Mouse (Mus musculus): ENCODE measurements at regions not wholly inside any gene's neighbourhood (a gene's known extent, or its start where the extent isn't known, plus 50 kb on each side); places are given as distances from the start of the nearest gene placed in this dataset.

- DNase-seq: no peak
Observed at GRCm38 (mm10) chr10:118629360-118630040, 188.7 kb downstream of the Ifng start.

- DNase-seq: no peak
Observed at GRCm38 (mm10) chr10:118631786-118632185, 190.9 kb downstream of the Ifng start.

- no peak for DNase-seq
Observed at GRCm38 (mm10) chr10:118632187-118632586, 191.3 kb downstream of the Ifng start.

DNA sequence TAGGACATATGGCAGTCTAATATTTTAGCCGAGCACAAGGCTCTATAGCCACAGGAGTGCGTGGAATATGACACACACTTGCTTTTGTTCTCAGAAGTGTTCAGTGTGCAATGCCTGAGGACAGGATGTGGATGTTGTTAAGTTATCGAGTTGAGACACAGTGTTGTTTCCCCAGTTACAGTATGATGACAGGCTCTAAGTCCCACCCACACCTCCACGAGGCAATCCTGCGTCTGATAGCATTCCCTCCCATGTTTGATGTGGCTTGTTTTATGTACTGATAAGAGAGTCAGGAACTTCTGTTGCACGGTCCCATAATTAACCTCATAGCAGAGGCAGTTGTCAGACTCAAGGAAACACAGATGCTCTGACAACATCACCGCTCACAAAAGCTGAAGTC lies 192.6 kb downstream of the Ifng start:
- DNase-seq: no peak

GRCm38 (mm10) chr10:118639097-118639496 lies 198.3 kb downstream of the Ifng start:
- no peak for DNase-seq

DNA sequence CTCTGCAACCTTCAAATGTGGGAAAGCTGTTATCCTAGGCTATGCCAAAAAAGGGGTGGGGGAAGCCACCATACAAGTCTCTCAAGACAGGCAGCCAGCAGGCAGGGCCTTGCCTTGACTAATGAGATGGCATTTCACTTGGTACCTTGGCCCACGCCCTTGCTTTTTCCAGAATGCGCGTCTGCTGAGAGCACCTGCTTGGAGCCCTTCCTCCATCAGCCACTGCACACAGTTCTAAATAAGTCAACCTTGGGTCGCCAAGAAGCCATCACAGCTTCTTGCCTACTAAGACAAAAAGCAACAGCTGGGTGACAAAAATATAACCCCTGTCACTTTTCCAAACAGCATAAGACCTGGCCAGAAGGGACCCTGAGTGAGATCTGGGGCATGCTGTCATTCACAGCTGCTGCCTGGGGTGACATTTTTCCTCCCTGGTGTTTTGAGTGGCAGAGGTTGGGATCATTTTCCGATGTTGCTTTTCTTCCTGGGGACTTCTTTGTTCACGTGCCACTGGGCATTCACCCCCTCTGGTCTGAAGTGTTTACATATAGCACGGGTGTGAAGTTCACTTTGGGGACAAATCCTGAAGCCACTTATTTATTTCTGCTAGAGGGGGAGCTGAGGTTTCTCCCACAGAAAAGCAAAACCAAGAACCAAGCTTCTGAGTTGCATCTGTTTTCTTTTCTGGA lies 199.4 kb downstream of the Ifng start:
- DNase-seq: no peak

GRCm38 (mm10) chr10:118640810-118641427 lies 200.1 kb downstream of the Ifng start:
- DNase-seq: no peak

DNA sequence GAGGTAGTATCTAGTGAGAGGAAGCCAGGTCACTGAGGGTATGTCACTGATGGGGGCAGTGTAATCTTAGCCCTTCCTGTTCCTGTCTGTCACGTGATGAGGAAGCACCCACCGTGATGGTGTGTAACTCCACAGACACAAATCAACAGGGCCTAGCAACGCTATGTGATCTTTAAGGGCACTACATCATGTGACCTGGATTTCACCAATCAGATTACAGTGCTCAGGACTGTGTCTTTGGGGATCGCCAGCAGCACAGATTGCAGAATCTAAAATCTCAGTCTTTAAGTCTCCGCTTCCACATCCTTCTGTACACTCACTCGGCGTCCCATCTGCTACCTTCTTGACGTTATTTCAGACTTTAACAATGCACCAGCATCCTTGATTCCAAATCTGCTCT lies 202.8 kb downstream of the Ifng start:
- DNase-seq: no peak

DNA sequence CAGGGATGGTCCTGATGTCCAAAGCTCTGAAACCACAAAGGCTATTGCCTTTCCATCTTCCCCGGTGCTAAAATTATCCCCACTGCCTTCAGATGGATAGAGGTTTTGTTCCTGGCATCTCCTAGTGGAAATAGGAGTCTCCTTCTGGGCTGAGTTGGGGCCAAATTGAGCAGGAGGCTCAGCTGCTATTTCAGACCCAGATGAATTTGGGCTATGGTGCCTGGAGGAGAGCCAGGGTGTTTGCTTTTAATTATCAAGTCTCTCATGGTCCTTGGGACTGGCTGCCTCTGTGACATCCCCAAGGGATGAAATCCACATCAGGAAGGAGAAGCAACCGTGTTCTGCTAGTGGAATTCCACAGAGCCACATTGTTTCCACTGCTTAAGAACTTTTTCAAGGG lies 207.3 kb downstream of the Ifng start:
- DNase-seq: no peak

- DNase-seq: no peak
Observed at GRCm38 (mm10) chr10:118656561-118656960, 213.4 kb downstream of the Dyrk2 start.

DNA sequence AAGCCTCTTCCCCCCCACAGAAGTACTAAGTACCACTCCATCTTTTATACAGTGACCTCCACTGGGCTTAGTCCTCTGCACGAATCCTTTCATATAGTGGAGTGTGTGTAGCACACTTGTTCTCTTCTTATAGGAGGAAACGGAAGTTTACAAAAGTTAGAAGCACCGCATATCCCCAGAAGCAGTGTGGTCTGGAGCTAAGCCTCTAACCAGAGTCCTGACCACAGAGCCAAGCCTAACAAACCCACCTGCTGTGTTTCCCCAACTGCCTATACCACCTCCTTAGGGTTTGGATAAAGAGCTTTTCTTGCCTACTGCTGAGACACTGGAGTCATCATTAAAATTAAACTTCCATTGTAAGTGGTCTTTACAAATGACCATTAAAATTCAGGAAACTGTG lies 204.0 kb downstream of the Dyrk2 start:
- no peak for DNase-seq

DNA sequence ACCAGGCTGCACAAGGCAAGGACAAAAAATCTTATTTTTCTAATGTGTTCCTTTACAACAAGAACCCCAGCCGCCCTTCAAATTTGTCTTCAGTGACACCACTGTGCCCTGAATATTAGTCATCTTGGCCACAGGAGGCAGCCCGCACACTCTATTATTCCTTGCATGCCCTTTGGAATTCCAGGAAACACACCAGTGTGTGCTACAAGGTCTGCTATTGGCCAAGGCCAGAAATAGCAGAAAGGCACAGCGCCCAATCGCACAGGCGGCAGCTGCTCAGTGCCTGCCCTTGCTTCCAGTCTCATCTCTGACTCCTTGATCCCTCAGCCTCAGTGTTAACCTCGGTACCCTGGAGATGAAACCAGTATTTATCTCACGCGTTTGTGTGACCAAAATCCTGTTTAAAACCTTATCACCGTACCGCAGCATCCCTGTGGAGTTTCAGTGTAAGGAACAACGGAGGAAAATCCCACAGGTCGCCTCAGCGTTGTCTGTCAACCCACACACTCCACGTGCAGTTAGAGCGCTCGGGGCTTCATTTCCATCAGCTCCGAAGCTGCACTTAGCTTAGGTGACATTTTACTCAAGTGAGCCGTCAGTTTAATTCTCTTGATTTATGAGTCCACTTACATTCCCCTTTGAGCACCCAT lies 194.1 kb downstream of the Dyrk2 start:
- no peak for DNase-seq

GRCm38 (mm10) chr10:118678750-118679418 lies 191.1 kb downstream of the Dyrk2 start:
- no peak for DNase-seq

DNA sequence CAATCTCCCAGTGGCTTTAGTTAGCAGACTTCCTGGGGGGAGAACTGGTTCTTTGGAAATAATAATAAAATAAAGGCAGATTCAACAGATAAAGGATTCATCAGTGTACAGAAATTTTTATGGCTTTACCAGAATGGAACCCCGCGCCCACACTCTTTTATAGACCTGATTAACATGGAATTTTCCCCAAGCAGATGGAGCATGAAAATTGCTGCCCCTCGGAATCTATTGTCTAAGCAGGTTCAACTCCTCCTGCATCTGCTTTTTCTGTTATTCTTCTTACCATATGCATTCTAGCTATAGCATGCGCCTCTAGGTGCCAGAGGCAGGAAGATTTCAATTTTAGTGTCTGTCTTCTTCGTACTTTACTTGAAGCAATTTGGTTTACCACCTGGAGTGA lies 190.5 kb downstream of the Dyrk2 start:
- DNase-seq: no peak

- DNase-seq: no peak
Observed at GRCm38 (mm10) chr10:118680896-118681295, 189.1 kb downstream of the Dyrk2 start.

DNA sequence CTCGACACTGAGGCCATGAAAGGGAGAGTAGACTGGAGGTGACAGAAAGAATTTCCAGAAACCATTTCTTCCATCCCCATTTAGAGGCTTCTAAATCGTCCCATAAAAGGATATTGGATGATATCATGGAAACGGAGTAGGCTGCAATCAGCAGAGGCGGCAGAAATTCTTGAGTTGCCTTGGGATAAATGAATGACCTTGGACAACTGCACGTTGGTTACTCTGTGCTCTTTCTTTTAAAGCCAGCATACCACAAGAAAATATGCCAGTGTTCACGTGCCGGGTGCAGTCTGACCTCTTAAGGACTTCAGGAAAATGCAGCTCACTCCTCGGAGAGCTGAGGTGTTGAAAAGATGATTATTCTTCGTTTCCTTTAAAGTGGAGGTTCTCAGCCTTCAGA lies 186.7 kb downstream of the Dyrk2 start:
- no peak for DNase-seq

DNA sequence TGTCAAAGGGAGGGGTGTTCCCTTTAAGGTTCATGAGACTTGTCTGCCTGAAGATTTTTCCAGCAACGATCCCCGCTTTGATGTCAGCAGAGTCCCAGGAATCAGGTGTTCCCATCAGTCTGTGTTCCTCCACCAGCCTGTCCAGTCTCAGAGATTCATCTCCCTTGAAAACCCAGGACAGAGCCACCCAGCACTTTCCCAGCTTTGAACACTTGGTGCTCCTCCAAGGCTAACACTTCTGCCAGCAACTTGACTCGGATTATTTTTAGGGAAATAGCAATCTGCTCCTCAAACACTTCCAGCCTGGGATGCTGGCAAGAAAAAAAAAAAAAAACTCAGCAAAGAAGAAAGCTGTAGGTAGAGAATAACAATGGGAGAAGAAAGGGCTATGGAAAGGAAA lies 170.7 kb downstream of the Dyrk2 start:
- DNase-seq: no peak

DNA sequence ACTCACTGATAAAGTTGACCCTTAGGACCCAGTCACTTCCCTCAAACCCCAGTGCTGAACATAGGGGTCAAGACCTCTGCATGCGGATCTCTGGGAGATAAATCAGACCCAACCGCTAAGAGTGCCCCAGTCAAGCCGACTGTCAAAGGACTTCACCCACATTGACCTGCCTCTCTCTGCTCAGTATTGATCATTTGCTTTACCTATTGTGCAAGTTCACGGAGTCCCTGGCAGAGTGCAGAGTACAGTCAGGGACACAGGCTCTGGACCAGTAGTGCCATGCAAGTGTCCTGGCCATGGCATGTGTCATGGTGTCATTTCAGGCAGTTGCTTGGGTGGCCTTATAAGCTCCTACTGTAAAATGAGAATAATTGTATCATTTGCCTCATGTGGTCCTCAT lies 169.9 kb downstream of the Dyrk2 start:
- no peak for DNase-seq

DNA sequence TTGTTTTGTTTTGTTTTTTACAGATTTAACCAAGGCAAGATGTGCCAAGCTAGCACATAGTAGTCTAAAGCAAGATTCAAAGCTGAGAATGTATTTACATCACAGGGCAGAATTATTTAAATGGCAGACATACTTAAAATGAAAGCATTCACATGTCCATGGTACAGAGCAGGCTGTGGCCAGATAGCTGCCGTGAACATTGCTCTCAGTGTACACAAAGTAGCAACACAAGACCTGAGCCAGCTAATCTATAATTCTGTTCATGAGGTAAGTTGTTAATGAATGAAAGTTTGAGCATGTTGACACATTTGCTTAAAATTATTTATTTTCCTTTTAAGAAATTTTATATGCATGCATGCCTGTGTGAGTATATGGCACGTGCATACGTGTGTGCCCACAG lies 164.0 kb downstream of the Dyrk2 start:
- DNase-seq: no peak

DNA sequence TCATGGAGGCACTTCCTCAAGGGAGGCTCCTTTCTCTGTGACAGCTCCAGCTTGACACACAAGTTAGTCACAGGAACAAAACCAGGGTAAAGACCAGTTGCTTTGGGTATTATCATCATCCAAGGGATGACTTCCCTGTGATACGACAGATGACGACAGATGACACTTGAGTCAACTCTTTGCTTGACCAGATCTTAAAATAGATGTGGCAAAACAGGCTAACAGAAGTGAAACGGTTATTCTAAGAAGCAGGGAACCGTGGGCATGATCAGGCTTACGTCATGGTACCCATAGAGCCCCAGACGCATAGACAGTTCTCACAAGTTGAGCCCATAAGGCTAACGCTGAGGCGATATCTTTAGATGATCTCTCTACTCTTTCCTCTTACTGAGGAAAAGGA lies 160.3 kb downstream of the Dyrk2 start:
- DNase-seq: no peak

GRCm38 (mm10) chr10:118711529-118711928 lies 158.5 kb downstream of the Dyrk2 start:
- DNase-seq: no peak

DNA sequence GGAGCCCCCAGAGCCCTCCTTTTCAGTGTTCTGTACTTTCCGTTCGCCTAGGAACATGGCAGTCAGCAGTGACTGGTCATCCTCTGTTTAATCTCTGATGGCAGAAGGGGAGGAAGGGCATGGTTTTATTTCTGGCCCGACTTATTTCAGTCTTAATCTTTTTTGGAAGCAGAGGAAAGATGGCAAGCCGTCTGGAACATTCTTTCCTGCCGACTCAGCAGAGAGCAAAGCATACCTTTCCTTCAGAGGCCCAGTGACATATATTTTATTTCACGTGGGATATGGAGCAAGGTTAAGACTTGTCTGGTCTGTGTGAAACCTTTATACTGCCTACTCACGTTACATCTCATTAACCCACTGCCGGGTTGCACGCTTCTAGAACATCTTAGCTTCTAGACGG lies 158.1 kb downstream of the Dyrk2 start:
- no peak for DNase-seq

DNA sequence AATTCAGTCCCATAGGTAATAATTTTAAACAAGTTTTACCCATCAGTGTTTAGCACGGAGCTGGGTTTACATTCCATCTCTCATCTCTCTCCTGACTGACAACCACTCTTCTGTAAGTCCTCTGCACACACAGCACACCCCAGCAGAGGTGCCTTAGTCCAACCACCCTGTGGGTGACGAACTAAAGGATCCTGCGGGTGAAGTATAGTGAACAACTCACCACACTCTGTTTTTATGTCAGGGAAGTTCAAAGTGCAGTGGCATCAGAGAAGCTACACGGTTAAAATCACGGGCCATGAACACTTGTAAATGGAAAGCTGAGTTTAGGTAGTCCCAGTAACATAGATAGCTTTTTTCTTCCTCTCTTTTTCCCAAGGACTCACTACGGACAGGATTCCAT lies 157.1 kb downstream of the Dyrk2 start:
- peak; percentile 14 for DNase-seq

All from thymus, postnatal 4 days (tissue).